Mouse (Mus musculus) spleen, postnatal 36 days (tissue): Measurements from ENCODE around the gene Catsperg1.
"Not testable (repeated sequence)": the region's sequence is repeated elsewhere in the genome, so short reads cannot be mapped to it uniquely, and the experiment has no call there.

Experiments
- DNase-seq, 2 experiments: peaks; one replicate each; pipeline ENCODE4 v3.0.0; 2022; ENCODE audit warnings: low spot score in 2 of 2, mixed read lengths in 1 of 2

The Catsperg1 gene

DNA sequence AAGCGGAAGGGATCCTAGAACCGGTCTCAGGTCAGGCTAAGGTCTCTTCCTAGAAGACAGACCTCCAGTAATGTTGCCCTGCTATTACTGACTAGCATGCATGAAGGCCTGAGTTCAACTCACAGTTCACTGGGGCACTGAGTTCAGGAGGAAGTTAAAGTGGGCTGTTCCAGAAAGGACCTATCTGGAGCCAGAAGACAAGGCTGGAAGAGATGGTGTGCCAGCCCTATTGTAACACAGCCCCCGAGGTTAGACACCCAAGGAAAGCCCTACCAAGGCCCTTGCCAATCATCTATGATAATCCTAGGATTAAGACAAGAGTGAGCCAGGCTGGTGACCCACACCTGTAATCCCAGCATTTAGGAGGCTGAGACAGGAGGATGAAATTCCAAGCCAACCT is 17.7 kb upstream of the Catsperg1 start:
- DNase-seq: no peak

DNA sequence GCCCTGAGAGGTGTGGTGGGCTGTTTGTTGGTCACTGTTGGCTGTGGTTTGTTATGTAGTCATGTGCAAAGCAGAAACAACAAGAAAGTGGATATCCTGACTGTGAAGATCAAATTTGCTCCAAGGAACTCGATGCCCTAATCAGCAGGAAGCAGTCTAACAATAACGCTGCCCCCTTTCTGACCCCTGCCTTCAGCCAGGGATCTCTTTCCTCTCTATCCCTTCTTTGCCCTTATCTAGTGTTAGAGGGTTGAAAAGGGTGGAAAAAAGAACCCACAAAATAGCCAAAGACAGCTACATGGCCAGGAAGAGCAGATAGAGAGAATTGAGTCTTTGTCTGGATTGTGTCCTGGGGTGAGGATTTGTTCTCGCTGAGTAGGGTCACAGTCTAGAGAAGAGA is 16.7 kb upstream of the Catsperg1 start:
- DNase-seq: no peak

DNA sequence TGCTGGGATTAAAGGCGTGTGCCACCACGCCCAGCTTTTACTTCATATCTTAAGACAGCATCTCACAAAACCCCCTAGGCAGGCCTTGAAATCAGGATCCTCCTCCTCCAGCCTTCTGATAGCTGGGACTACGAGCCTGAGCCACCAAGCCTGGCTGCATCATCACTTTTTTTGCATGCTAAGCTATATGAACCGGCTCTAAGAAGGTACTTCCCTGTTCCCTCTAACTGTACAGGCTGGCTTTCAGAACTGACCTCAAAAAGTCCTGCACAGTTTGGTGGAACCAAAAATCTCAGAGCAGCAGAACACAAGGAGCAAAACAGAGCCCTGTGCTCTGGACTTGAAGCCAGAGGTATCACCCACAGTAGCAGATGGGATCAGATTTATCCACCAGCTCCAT is 14.4 kb upstream of the Catsperg1 start:
- no peak for DNase-seq

DNA sequence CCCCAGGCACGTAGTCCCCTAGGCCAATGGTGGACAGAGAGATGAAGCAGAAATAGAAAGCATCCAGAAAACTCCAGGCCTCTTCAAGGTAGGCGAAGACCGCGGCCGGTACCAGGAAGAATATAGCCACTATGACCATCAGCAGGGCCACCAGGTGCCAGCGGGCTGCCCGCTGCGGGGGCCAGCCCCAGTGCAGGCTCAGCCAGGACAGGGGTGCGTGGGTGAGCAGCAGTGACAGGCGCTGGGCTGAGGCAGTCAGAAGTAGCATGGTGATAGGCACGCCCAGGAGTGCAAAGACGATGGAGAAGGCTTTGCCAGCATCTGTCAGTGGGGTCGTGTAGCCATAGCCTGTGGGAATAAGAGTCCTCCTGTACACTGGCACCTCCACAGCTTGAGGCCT is 11.7 kb upstream of the Catsperg1 start:
- no peak for DNase-seq

DNA sequence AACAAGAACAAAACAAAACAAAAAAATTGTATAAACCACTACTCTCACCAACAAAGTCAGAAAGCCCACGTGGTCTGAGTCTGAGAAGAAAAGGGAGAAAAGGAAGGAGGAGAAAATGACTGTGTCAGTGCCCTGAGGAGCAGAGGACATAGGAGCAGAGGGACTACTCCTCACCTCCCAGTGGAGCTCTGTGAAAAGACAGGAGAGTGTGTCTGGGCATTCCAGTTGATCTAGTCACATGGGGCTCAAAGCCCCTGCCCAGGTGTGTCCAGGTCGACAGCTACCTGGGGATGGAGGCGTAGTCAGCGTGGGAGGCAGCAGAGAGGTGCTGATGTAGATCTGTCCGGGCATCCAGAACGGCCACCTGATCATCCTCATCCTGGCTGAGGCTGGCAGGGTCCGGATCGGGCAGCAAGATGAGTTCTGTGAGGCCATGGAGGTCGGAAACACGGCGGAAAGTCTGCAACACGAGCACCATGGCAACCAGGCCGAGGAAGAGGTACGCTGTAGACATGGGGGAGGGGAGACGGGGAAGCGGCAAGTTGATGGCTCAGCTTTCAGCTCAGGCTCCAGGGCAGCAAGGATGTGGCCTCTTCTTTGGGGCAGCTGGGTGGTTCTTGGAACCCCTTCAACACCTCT is 11.0 kb upstream of the Catsperg1 start:
- no peak for DNase-seq

DNA sequence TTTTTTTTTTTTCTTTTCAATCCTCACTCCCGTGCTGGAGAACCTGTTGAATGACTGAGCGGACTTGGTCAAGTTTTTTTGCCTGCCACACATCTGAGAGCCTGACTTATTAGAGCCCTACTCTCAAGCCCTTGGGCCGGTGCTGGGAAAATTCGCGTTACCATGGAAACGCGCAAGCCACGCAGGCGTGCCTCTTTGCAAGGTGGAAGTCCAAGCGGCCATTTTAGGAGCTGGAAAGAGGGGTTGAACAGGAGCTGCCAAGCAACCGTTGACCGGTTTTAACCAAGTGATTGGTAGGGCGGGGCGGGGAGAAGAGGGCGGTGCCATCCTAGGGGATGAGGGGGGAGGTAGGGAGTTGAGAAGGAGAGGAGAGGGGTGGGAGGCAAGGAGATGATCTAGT is 1.0 kb upstream of the Catsperg1 start:
- no peak for DNase-seq

DNA sequence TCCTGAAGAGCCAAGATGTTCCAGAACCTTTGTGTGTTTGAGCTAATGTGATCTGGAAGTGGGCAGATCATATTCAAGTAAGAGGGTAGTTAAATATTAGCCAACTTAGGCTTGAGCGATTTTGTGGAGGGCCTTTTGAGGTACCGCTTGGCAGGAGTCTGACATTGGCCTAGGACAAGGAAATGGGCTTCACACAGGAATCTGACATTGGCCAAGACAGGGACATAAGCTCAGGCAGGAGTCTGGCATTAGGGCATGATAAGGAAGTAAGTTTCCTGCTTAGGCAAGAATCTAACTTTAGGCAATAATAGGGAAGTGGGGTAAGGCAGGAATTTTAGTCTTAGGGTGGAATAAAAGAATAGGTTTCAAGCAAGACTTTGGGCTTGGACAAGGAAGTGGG is 401 bp upstream of the Catsperg1 start:
- DNase-seq: no peak

DNA sequence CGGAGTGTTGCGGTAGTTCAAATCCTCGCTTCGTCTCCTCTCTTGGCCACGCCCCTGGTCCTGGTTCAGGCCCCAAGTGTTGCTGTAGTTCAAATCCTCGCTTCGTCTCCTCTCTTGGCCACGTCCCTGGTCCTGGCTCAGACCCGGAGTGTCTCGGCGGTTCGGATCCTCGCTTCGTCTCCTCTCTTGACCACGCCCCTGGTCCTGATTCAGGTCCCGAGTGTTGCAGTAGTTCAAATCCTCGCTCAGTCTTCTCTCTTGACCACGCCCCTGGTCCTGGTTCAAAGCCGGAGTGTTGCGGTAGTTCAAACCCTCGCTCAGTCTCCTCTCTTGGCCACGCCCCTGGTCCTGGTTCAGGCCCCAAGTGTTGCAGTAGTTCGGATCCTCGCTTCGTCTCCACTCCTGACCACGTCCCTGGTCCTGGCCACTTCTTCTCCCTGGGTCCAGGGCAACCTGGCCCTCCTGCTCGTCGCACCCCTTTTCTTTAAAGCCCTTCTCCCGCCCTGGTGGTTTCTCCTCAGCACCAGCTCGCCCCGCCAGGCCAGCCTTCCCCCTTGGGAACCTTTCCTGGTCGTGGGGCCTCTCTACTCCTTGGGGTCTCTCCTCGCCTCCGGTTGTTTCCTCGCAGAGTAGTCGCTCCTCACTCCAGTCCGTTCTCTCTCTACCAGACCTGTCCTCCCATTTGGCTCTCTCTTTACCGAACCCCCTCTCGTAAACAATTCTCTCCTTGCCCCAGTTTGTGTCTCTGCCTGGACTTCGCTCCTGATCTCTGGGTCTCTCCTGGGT is 867 bp downstream of the Catsperg1 start:
- not testable (repeated sequence) for DNase-seq

DNA sequence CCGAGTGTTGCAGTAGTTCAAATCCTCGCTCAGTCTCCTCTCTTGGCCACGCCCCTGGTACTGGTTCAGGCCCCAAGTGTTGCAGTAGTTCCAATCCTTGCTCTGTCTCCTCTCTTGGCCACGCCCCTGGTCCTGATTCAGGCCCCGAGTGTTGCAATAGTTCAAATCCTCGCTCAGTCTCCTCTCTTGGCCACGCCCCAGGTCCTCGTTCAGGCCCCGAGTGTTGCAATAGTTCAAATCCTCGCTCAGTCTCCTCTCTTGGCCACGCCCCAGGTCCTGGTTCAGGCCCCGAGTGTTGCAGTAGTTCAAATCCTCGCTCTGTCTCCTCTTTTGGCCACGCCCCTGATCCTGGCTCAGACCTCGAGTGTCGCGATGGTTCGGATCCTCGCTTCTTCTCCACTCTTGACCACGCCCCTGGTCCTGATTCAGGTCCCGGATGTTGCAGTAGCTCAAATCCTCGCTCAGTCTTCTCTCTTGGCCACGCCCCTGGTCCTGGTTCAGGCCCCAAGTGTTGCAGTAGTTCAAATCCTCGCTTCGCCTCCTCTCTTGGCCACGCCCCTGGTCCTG is 1.6 kb downstream of the Catsperg1 start:
- DNase-seq: no peak

DNA sequence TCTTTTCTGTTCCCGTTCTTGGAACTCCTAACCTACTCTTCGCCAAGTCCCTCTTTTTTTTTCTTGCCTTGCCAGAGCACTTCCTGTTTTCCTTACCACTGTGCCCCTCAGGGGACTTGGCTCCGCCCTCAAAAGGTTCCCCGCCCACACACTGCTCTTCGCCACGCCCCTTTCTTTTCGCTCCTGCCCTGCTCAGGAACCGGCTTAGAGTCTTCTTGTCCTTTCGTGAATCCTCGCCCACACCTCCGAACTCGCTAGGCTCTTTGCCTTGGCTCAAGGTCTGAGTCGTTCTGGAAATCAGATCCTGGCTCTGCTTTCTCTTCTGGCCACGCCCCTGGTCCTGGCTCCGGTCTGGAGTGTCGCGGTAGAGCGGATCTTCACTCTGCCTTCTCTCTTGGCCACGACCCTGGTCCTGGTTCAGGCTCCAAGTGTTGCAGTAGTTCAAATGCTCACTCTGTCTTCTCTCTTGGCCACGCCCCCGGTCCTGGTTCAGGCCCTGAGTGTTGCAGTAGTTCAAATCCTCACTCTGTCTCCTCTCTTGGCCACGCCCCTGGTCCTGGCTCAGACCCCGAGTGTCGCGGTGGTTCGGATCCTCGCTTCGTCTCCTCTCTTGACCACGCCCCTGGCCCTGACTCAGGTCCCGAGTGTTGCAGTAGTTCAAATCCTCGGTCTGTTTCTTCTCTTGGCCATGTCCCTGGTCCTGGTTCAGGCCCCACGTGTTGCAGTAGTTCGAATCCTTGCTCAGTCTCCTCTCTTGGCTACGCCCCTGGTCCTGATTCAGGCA is 2.2 kb downstream of the Catsperg1 start:
- peak; percentile 89 to 92 for DNase-seq

DNA sequence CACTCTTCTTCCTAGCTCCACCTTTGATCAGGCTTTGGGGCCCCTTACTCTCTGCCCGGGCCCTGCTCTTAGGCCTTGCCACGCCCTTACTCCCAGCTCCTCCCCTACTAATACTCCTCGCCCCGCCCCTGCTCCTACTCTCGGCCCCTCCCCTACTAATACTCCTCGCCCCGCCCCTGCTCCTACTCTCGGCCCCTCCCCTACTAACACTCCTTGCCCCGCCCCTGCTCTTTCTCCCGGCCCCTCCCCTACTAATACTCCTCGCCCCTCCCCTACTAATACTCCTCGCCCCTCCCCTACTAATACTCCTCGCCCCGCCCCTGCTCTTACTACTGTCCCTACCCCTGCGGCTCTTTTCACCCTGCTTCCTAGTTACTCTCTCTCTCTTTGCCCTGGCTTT is 2.8 kb downstream of the Catsperg1 start:
- DNase-seq: peak; percentile 54 to 61

DNA sequence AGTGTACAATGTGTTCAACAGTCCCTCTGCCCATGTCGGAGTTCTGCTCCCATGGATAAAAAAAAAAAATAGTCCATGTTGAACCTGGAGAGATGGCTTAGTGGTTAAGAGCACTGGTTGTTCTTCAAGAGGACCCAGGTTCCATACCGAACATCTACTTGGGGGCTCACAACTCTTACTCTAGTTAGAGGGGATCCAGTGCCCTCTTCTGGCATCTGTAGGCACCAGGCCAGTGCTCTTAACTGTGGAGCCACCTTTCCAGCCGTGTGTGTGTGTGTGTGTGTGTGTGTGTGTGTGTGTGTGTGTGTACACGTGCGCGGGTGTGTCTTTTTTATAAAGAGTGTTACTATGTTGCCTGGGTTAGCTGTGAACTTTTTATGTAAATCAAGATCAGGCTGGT is 11.3 kb downstream of the Catsperg1 start:
- DNase-seq: no peak

DNA sequence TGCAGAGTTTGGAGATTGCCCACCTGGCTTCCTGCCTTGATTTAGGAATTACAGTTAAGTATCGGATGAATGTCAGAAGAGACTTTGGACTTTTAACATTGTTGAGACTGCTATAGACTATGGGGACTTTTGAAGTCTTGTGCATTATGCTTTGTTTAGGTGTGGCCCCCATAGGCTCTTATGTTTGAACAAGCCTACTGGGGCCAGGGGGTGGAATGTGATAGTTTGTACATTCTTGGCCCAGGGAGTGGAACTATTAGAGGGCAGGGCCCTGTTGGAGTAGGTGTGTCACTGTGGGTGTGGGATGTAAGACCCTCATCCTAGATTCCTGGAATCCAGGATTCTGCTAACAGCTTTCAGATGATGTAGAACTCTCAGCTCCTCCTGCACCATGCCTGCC is 19.6 kb downstream of the Catsperg1 start:
- DNase-seq: not testable (repeated sequence)

DNA sequence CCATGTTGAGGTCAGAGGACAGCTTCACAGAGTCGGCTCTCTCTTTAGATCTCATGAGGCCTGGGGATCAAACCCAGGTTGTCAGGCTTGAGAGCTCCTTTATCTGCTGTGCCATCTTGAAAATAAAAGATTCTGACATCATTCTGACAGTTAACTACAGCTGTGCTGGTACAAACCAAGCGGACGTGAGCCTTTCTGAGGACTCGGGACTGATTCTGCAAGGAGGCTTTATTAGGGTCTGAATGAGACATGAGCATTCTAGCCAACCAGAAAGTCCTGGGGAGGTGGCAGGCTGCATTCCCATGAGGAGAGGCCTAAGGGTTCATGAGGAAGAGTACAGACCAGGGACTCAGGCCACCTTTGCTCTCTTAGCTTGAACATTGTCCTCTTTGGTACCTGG is 32.5 kb downstream of the Catsperg1 start:
- DNase-seq: not testable (repeated sequence)

DNA sequence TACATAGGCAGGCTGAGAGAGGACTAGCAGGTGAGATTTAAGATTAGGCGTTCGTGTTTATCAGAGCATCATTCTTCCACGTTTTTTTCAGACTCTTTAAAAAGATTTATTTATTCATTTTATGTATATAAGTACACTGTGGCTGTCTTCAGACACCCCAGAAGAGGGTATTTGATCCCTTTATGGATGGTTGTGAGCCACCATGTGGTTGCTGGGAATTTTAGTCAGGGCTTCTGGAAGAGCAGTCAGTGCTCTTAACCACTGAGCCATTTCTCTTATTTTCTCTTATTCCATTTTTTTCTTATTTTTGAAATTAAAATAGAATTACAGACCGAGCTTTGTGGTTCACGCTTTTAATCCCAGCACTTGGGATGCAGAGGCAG is 33.0 kb downstream of the Catsperg1 start:
- DNase-seq: no peak

DNA sequence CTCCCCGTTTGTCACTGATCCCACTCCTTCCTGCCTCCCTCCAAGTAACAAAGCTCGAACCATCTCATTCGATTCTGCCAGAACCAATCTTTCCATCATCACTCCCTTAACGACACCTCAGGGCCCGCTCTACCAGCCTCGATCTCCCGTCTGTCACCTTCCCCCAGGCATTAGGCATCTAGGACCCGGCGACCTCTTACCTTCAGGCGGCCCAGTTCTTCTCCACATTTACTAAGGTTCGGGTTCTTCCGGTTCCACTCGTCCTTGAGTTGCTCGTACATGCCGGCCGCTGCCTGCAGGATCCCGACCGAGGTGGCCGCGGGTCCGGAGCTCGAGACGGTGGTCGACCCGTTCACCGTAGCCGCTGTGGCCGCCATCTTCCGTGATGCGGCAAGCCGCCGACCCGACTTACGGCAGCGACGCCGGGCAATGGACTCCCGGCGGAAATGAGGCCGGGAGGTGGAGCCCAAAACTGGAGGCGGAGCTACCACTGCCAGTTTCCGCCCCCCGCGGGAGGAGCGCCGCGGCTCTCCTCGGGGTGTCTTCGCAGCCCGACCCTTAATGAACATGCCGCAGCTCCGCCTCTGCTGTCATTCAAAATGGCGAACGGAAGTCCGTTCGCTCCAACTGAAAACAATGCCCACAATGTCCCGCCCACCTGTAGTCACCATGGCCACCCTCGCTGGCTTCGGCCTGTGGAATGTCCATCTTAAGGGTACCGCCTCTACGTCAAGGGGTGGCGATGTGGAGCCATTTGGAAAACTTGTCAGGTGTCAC is 33.6 kb downstream of the Catsperg1 start, which contains the start of gene Psmd8:
Gene Psmd8 (minus strand): TSS at position 625 of the 777 bp plus-strand sequence.
- peak; percentile 97 for DNase-seq

DNA sequence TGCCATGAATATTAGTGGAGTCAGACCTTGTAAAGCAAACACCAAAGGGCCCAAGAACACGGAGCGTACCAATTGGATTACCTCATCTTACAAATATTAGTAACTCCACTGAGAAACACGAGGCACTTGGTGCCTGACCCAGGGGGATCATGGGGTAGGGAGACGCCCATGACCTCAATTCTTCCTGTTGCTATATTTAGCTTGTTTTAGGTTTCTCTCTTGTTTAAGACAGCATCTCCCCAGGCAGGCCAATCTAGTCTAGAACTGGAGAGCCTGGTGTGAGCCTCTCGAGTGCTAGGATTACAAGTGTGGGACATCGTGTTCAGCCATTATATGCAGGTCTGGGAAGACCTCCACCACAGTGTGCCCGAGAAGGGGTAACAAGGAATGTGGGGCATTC is 34.5 kb downstream of the Catsperg1 start:
- no peak for DNase-seq

DNA sequence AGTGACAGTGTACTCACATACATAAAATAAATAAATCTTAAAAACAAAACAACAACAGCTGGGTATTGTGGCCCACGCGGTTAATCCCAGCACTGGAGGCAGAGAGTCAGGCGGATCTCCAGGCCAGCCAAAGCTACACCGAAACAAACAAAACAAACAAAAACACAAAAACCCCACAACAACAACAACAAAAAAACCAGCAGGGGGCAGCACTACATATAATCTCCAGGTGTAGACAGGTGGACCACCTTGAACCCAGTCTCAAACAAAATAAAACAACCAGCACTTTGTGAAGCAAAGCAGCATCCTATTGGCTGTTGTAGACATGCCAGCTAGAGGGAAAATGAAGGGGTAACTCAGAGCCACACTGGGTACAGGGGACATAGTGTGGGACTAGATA is 35.7 kb downstream of the Catsperg1 start:
- DNase-seq: no peak

DNA sequence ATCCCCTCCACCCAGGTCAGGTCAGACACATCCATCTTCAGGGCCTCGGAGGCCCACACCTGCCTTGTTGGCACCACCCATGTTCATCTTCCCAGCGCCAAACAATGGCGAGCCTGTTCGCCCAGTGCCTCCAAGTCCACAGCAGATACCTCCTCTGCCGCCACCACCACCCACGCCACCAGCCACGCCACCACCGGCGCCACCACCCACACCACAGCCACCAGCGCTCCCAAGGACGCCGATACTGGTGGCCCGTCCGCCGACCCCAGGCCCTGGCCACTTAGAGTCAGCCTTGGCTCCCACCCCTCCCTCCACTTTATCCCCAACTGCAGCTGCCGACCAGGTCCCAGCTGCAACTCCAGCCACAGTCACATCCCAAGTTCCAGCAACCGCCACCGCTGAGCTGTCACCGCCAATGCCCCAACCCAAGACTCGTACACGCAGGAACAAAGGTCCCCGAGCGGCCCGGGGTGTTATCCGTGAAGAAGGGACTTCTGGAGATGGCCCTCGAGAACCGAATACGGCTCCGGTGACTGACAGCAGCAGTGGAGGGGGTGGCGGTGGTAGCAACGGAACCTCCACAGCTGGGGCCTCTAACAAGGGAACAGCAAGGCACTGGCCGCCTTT is 41.3 kb downstream of the Catsperg1 start:
- no peak for DNase-seq

DNA sequence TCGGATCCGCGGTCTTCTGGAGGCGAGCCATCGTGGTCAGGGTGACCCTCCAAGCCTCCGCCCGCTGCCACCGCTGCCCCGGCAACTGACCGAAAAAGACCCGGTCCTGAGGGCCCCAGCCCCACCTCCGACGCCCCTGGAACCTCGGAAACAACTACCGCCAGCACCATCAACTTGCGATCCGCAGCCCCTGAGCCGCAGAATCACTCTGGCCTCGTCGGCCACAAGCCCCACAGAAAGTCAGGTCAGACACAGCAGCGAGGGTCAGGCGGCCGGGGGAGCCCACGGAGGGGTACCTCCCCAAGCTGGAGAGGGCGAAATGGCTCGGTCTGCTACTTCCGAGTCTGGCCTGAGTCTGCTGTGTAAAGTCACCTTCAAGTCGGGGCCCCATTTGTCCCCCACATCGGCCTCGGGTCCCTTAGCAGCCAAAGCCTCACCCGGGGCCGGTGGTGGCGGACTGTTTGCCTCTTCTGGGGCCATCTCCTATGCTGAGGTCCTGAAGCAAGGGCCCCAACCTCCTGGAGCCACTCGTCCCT is 42.2 kb downstream of the Catsperg1 start:
- no peak for DNase-seq
